Mouse (Mus musculus) embryonic facial prominence, embryonic 13.5 days (tissue): ENCODE results near the gene Irak3. TPM values are rescaled to one million over a fixed set of nuclear protein-coding genes. Genes with fewer than 3 reads are reported as not detected.

ENCODE experiments used
- polyA plus RNA-seq: library from polyadenylated mRNA; unstranded; fragments of >200 nt; fragmentation: Nextera tagmentation; extraction: Ambion mirVana; gene quantifications from 2 replicates; pipeline ENCODE4 v1.2.1, GENCODE M21; 2015

Gene Irak3
- polyA plus RNA-seq, 1 experiment from 2014 or later: 2.0 TPM

Other genes starting within 250 kb of the Irak3 start
- gene Helb, start 89.1 kb downstream of the Irak3 start, polyA plus RNA-seq: 11.3 and 11.4 TPM in 2 replicates
- gene Tmbim4, start 540 bp downstream of the Irak3 start, polyA plus RNA-seq: 83.3 and 86.4 TPM in 2 replicates
- gene Llph, start 24.9 kb upstream of the Irak3 start, polyA plus RNA-seq: 52.2 and 54.6 TPM in 2 replicates